Mouse (Mus musculus): ENCODE measurements around the gene Gmpr. TPM values are rescaled to one million over a fixed set of nuclear protein-coding genes. Genes with fewer than 3 reads are reported as not detected.

The Gmpr gene
- polyA plus RNA-seq, 1 experiment from 2014 or later = 75.5 TPM

DNA sequence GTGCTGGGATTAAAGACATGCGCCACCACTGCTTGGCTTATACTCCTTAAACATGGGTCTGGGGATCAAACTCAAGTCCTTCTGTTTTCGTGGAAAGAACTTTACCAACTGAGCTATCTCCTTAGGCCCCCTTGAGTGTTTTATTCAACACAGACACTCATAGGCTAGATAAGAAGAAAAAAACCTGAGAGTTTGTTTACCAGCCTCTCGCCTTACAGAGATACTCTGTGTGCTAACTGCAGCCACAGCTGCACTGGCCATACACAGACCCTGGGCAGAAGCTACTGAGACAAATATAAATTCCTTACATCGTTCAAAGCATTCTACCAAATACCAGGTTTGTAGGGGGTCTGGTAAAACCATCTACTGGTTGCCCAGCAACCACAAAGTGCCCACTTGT lies 51.1 kb downstream of the Gmpr start:
- peaks cover 3% of the 10 kb centered on the region; the same call in 1 of the 2 replicates for H3K36me3 ChIP-seq (replicated peaks; ENCODE audit: insufficient read depth, low read length)
- no peak for DNase-seq
- H3K4me1 ChIP-seq (ENCODE audit: insufficient read depth) = no peaks in the 10 kb centered on the region
- H3K9ac ChIP-seq (replicated peaks) = no peak overlapping the region
- H3K27ac ChIP-seq (ENCODE audit: low read depth) = no peak overlapping the region
- 53% methylated on average over 4 of the region's 4 CpGs for WGBS (ENCODE audit: insufficient replicate concordance)
- H3K4me3 ChIP-seq (ENCODE audit: low read depth, low read length) = no peak overlapping the region
- H3K4me2 ChIP-seq (ENCODE audit: low read depth, low read length) = no peak overlapping the region
- TF ChIP-seq EP300 (IDR thresholded peaks at IDR 0.05; ENCODE audit: low read depth) (no peak), CTCF (IDR thresholded peaks at IDR 0.05; ENCODE audit: low read depth) (no peak)
- H3K9me3 ChIP-seq (ENCODE audit: low read length) = no peaks in the 10 kb centered on the region
- H3K27me3 ChIP-seq (ENCODE audit: insufficient read depth, low read length) = no peaks in the 10 kb centered on the region
- no peak for ATAC-seq

DNA sequence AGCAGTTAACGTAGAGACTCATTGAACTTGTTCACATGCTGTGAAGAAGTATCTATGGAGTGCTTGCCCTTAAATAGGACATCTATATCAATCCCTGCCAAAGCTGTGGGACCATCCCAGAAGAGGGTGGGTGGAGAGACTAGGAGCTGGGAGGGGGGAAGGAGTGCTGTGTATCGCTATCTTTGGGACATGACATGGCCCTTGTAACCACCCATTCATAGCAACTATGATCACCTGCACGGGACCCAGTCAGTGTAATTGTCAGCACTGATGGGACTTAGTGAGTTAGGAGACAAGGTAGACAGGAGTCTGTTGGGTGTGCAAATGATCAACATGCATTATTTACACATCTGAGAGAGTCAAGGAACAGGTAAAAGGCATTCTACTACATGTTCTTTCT lies 52.0 kb downstream of the Gmpr start:
- ATAC-seq (no peak), DNase-seq (no peak)
- Histone ChIP-seq H3K9me3 (ENCODE audit: low read length) (no peaks in the 10 kb centered on the region), H3K4me1 (ENCODE audit: insufficient read depth) (no peaks in the 10 kb centered on the region), H3K9ac (replicated peaks) (no peak overlapping the region), H3K36me3 (replicated peaks; ENCODE audit: insufficient read depth, low read length) (no peaks in the 10 kb centered on the region; the same call in 1 of the 2 replicates), H3K4me3 (ENCODE audit: low read depth, low read length) (no peak overlapping the region), H3K4me2 (ENCODE audit: low read depth, low read length) (no peak overlapping the region), H3K27me3 (ENCODE audit: insufficient read depth, low read length) (no peaks in the 10 kb centered on the region), H3K27ac (ENCODE audit: low read depth) (no peak overlapping the region)
- TF ChIP-seq EP300 (IDR thresholded peaks at IDR 0.05; ENCODE audit: low read depth) = no peak
- no peak for TF ChIP-seq CTCF (IDR thresholded peaks at IDR 0.05; ENCODE audit: low read depth)
- WGBS (ENCODE audit: insufficient replicate concordance) = 87% methylated on average over 3 of the region's 3 CpGs

DNA sequence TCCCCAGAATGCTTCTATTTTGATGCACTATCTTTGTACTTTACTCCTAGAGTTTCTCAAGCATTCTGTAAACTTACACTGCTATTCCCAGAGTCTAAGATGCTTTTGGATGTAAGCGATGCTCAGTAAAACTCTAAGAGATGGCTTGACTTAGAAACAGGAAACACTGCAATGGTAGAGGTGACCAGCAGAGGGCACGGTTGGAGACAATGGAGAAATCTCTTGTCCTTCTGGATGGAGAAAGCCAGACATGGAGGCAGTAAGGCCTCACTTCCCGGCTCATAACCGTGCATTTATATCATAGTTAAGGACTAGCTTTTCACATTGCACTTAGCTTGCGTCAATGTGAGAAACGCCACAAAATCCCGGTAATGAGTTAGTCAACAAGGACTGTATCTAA lies 53.3 kb downstream of the Gmpr start:
- WGBS (ENCODE audit: insufficient replicate concordance) = 66% methylated on average over 7 of the region's 7 CpGs
- H3K4me2 ChIP-seq (ENCODE audit: low read depth, low read length) = no peak overlapping the region
- H3K9ac ChIP-seq (replicated peaks) = no peak overlapping the region
- no peaks in the 10 kb centered on the region for H3K27me3 ChIP-seq (ENCODE audit: insufficient read depth, low read length)
- TF ChIP-seq EP300 (IDR thresholded peaks at IDR 0.05; ENCODE audit: low read depth) = no peak
- peak; percentile 72 for TF ChIP-seq CTCF (IDR thresholded peaks at IDR 0.05; ENCODE audit: low read depth)
- H3K36me3 ChIP-seq (replicated peaks; ENCODE audit: insufficient read depth, low read length) = no peaks in the 10 kb centered on the region; the same call in 1 of the 2 replicates
- no peak overlapping the region for H3K4me3 ChIP-seq (ENCODE audit: low read depth, low read length)
- no peaks in the 10 kb centered on the region for H3K4me1 ChIP-seq (ENCODE audit: insufficient read depth)
- H3K27ac ChIP-seq (ENCODE audit: low read depth) = no peak overlapping the region
- H3K9me3 ChIP-seq (ENCODE audit: low read length) = no peaks in the 10 kb centered on the region
- ATAC-seq (no peak), DNase-seq (no peak)

DNA sequence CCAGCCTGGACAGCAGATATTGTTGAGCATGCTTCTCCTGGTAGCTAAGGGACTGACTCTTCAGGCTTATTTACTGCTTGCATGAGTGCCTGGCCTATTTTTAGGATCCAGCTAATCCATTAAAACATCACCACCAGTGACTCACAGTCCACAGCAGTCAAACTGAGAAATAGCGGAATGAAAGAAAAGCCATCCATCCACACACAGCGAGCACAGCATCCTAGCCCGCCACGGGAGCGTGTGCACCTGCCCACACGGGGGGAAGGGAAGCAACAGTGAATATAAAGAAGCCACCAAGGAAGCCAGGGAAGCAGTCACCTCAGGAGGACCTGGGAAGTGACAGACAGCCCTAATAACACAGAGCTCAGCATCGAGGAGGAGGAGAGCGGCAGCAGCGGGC lies 54.8 kb downstream of the Gmpr start:
- 87% methylated on average over 9 of the region's 9 CpGs for WGBS (ENCODE audit: insufficient replicate concordance)
- DNase-seq (no peak), ATAC-seq (no peak)
- no peaks in the 10 kb centered on the region for H3K27me3 ChIP-seq (ENCODE audit: insufficient read depth, low read length)
- H3K9me3 ChIP-seq (ENCODE audit: low read length) = no peaks in the 10 kb centered on the region
- H3K36me3 ChIP-seq (replicated peaks; ENCODE audit: insufficient read depth, low read length) = peaks cover 7% of the 10 kb centered on the region; the same call in 1 of the 2 replicates
- TF ChIP-seq CTCF (IDR thresholded peaks at IDR 0.05; ENCODE audit: low read depth) (no peak), EP300 (IDR thresholded peaks at IDR 0.05; ENCODE audit: low read depth) (no peak)
- H3K4me2 ChIP-seq (ENCODE audit: low read depth, low read length) = no peak overlapping the region
- H3K4me1 ChIP-seq (ENCODE audit: insufficient read depth) = no peaks in the 10 kb centered on the region
- H3K27ac ChIP-seq (ENCODE audit: low read depth) = no peak overlapping the region
- no peak overlapping the region for H3K9ac ChIP-seq (replicated peaks)
- no peak overlapping the region for H3K4me3 ChIP-seq (ENCODE audit: low read depth, low read length)

DNA sequence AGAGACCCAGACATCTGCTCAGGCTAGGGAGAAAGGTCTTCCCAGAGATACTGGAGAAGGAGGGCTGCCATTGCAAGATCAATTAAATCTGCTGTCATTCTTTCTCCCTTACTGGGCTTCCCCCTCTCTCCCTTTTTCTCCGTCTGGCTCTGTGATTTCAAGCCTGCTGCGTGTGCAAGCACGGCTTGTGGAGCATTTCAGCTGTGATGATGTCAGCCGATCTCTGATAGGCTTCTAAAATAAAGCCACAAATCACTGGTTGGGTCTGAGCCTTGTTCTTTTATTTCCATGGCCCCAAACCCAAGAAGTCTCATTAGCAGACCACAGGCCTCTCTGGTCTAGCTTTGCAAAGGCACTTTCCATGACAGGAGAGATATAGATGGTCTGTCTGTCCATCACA lies 57.7 kb downstream of the Gmpr start:
- no peak for ATAC-seq
- Histone ChIP-seq H3K4me2 (ENCODE audit: low read depth, low read length) (no peak overlapping the region), H3K27me3 (ENCODE audit: insufficient read depth, low read length) (no peaks in the 10 kb centered on the region), H3K4me1 (ENCODE audit: insufficient read depth) (no peaks in the 10 kb centered on the region), H3K27ac (ENCODE audit: low read depth) (no peak overlapping the region), H3K9me3 (ENCODE audit: low read length) (no peaks in the 10 kb centered on the region), H3K9ac (replicated peaks) (no peak overlapping the region), H3K36me3 (replicated peaks; ENCODE audit: insufficient read depth, low read length) (peaks cover 7% of the 10 kb centered on the region; the same call in 1 of the 2 replicates), H3K4me3 (ENCODE audit: low read depth, low read length) (no peak overlapping the region)
- WGBS (ENCODE audit: insufficient replicate concordance) = 69% methylated on average over 4 of the region's 4 CpGs
- TF ChIP-seq CTCF (IDR thresholded peaks at IDR 0.05; ENCODE audit: low read depth) (no peak), EP300 (IDR thresholded peaks at IDR 0.05; ENCODE audit: low read depth) (no peak)
- DNase-seq = no peak

DNA sequence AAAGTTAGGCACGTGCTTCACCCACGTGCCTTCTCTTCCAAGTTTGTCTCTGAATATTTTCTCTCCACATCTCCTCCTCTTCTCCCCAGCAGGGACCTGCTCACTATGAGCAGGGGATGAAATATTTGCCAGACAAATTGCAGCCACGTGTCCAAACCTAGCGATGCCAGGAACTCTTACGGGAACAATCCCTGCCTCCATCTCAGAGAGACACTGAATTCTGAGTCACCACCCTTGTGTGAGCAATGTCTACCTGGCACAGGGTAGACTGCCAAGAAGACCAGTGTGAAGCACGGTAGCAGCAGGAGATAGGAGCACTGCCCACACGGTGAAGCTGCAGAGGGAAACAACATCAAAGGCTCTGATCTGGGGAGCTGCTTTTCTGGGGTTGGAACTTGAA lies 62.7 kb downstream of the Gmpr start:
- DNase-seq (no peak), ATAC-seq (no peak)
- Histone ChIP-seq H3K4me3 (ENCODE audit: low read depth, low read length) (no peak overlapping the region), H3K9me3 (ENCODE audit: low read length) (no peaks in the 10 kb centered on the region), H3K36me3 (replicated peaks; ENCODE audit: insufficient read depth, low read length) (peaks cover 7% of the 10 kb centered on the region; the same call in 1 of the 2 replicates), H3K27ac (ENCODE audit: low read depth) (no peak overlapping the region), H3K4me2 (ENCODE audit: low read depth, low read length) (no peak overlapping the region), H3K4me1 (ENCODE audit: insufficient read depth) (peaks cover 7% of the 10 kb centered on the region; the same call in 1 of the 2 replicates), H3K27me3 (ENCODE audit: insufficient read depth, low read length) (no peaks in the 10 kb centered on the region), H3K9ac (replicated peaks) (no peak overlapping the region)
- 82% methylated on average over 7 of the region's 7 CpGs for WGBS (ENCODE audit: insufficient replicate concordance)
- no peak for TF ChIP-seq CTCF (IDR thresholded peaks at IDR 0.05; ENCODE audit: low read depth)
- no peak for TF ChIP-seq EP300 (IDR thresholded peaks at IDR 0.05; ENCODE audit: low read depth)
